In genomic region chr1:87151286-87151685, GRCm38 (mm10) we compare ENCODE assay signal across 22 mouse cellular contexts. TPM values are rescaled to one million over a fixed set of nuclear protein-coding genes. Genes with fewer than 3 reads are reported as not detected.
DNase-seq lines count a peak whose midpoint lies in the region; TF ChIP-seq lines count a peak whose summit lies in the region.
"Had no signal": no experiment of that assay in that cellular context is flagged by ENCODE, and none has a peak within 500 bp of the region (broad histone marks: within the 10 kb centered on the region; RNA-seq: fewer than 3 reads in every experiment).

No protein-coding gene starts in this region.

- TF ChIP-seq CTCF in gastrocnemius, adult 2 months (IDR thresholded peaks at IDR 0.05) = no peak

- no peak overlapping the region for H3K4me3 ChIP-seq in gastrocnemius, adult 2 months

- DNase-seq in gastrocnemius, adult 18-20 months (ENCODE audit: low spot score) = peak; percentile 48
- DNase-seq in gastrocnemius, postnatal 36 days = no peak
- peak; percentile 65 for DNase-seq in gastrocnemius, adult 2 months
- no peak for DNase-seq in gastrocnemius, postnatal 4 days (ENCODE audit: low spot score in 2 of 2)
- peak; percentile 38 for DNase-seq in skeletal muscle tissue, adult 2 months (ENCODE audit: low read depth, low spot score)
- DNase-seq in retina, embryonic 14.5 days (ENCODE audit: low spot score) = no peak
- DNase-seq: adrenal gland, adult 2 months; adrenal gland, adult 8-10 months; adrenal gland, postnatal 10 days; adrenal gland, postnatal 14 days; adrenal gland, postnatal 25 days; adrenal gland, postnatal 36 days; B cell, adult 2 months; cerebellum, adult 11 months; cerebellum, adult 11-12 months; cerebellum, adult 18-20 months had no signal

- intact Hi-C loops in gastrocnemius, postnatal 36 days (cut with DNase I) = no loop called here
- intact Hi-C loops in gastrocnemius, adult 2 months (cut with DNase I) = no loop called here

- H3K27ac ChIP-seq in gastrocnemius, adult 2 months = no peak overlapping the region

RNA-seq across cellular contexts. Expression of gene Ecel1, which starts 5.0 kb away (rescaled TPM):
- not detected for total RNA-seq in gastrocnemius, adult 18-20 months (2021)
- not detected for total RNA-seq in gastrocnemius, postnatal 36 days (2021)
- not detected for total RNA-seq in gastrocnemius, adult 2 months (2021)
- total RNA-seq in gastrocnemius, postnatal 4 days (2021) = under 1 TPM in 1 of 2 experiments, not detected in 1; 0.07 TPM
- total RNA-seq: CH12.LX, G1E had no signal

RNA-seq across cellular contexts. Expression of gene Akp3, which starts 26.5 kb away (rescaled TPM):
- not detected for total RNA-seq in gastrocnemius, adult 18-20 months (2021)
- not detected for total RNA-seq in gastrocnemius, postnatal 36 days (2021)
- not detected for total RNA-seq in gastrocnemius, adult 2 months (2021)
- not detected for total RNA-seq in gastrocnemius, postnatal 4 days (2021)
- total RNA-seq: adrenal gland, adult 18-20 months; adrenal gland, adult 2 months; adrenal gland, adult 8-10 months; adrenal gland, postnatal 10 days; adrenal gland, postnatal 14 days; adrenal gland, postnatal 25 days; adrenal gland, postnatal 36 days; adrenal gland, postnatal 4 days; CH12.LX; ES-E14; MEL had no signal

RNA-seq across cellular contexts. Expression of gene Prss56, which starts 31.8 kb away (rescaled TPM):
- not detected for total RNA-seq in gastrocnemius, adult 18-20 months (2021)
- not detected for total RNA-seq in gastrocnemius, postnatal 36 days (2021)
- total RNA-seq in gastrocnemius, adult 2 months (2021) = not detected
- total RNA-seq in gastrocnemius, postnatal 4 days (2021) = not detected
- total RNA-seq: adrenal gland, adult 18-20 months; adrenal gland, adult 2 months; adrenal gland, adult 8-10 months; adrenal gland, postnatal 10 days; adrenal gland, postnatal 14 days; adrenal gland, postnatal 25 days; adrenal gland, postnatal 36 days; adrenal gland, postnatal 4 days; CH12.LX; G1E had no signal

RNA-seq across cellular contexts. Expression of gene Chrnd, which starts 39.1 kb away (rescaled TPM):
- total RNA-seq in gastrocnemius, adult 18-20 months (2021) = 1 to 10 TPM; 2.4 to 3.2 TPM
- total RNA-seq in gastrocnemius, postnatal 36 days (2021) = 1 to 10 TPM; 1.9 to 2.6 TPM
- total RNA-seq in gastrocnemius, adult 2 months (2021) = 1 to 10 TPM; 1.8 to 2.3 TPM
- 10 to 100 TPM; 34.2 to 43.2 TPM for total RNA-seq in gastrocnemius, postnatal 4 days (2021)
- total RNA-seq: adrenal gland, adult 18-20 months; adrenal gland, adult 2 months; adrenal gland, adult 8-10 months; adrenal gland, postnatal 14 days; adrenal gland, postnatal 25 days; adrenal gland, postnatal 36 days; CH12.LX; G1E; MEL had no signal

RNA-seq across cellular contexts. Expression of gene Alpi, which starts 49.9 kb away (rescaled TPM):
- not detected for total RNA-seq in gastrocnemius, adult 18-20 months (2021)
- total RNA-seq in gastrocnemius, postnatal 36 days (2021) = not detected
- not detected for total RNA-seq in gastrocnemius, adult 2 months (2021)
- not detected for total RNA-seq in gastrocnemius, postnatal 4 days (2021)
- total RNA-seq: adrenal gland, adult 18-20 months; adrenal gland, adult 2 months; adrenal gland, adult 8-10 months; adrenal gland, postnatal 10 days; adrenal gland, postnatal 14 days; adrenal gland, postnatal 25 days; adrenal gland, postnatal 36 days; adrenal gland, postnatal 4 days; CH12.LX; ES-E14; G1E; MEL had no signal

Comparison
In these comparisons a context has a peak if more than half of its experiments do, and no peak if none do; other contexts are left out.
1. DNase-seq: peak in gastrocnemius, adult 18-20 months (single experiment), gastrocnemius, adult 2 months (single experiment) and skeletal muscle tissue, adult 2 months (single experiment); none in gastrocnemius, postnatal 36 days (0 of 2), gastrocnemius, postnatal 4 days (0 of 2) and retina, embryonic 14.5 days (single experiment).